Mouse (Mus musculus) brain, embryonic 14.5 days (tissue): ENCODE measurements around the gene Hist2h2ab.

Experiments
- CTCF ChIP-seq: fragments of 200-500 bp; IDR thresholded peaks from 2 replicates; pipeline ENCODE4 v1.5.1; 2012; ENCODE audit warnings: inconsistent platforms, mild to moderate bottlenecking, moderate library complexity, borderline replicate concordance; ENCODE audit not compliant: insufficient read depth, insufficient read length; ENCODE audit errors: extremely low read depth
- POLR2A ChIP-seq: fragments of 200-500 bp; IDR thresholded peaks from 2 replicates; pipeline ENCODE4 v1.6.1; 2012; ENCODE audit warnings: mild to moderate bottlenecking, inconsistent platforms, borderline replicate concordance; ENCODE audit not compliant: poor library complexity, insufficient read depth, insufficient read length, severe bottlenecking; ENCODE audit errors: extremely low read depth

DNA sequence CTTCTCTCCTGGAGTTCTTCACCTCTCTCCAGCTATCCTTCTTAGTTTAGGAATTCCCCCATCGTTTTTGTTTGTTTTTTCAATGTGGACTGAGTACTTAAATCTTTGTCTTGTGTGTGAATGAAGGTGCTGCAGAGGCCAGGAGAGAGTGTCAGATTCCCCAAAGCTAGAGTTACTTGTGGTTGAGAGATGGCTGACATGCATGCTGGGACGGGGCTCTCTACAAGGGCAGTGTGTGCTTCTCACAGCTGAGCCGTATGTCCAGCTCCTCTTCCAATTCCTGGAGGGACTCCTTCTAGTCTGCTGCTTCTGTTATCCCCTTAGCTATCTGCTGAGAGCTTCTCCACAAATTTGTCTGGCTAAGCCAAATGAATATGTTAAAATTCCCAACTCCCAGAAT lies 16.2 kb downstream of the Hist2h2ab start:
- TF ChIP-seq CTCF (no peak), POLR2A (no peak)
